Mouse (Mus musculus): Measurements from ENCODE around the gene Ptrh2. TPM values are rescaled to one million over a fixed set of nuclear protein-coding genes. Genes with fewer than 3 reads are reported as not detected.

Gene Ptrh2
- polyA plus RNA-seq, 1 experiment from 2014 or later, result 13.3 TPM

DNA sequence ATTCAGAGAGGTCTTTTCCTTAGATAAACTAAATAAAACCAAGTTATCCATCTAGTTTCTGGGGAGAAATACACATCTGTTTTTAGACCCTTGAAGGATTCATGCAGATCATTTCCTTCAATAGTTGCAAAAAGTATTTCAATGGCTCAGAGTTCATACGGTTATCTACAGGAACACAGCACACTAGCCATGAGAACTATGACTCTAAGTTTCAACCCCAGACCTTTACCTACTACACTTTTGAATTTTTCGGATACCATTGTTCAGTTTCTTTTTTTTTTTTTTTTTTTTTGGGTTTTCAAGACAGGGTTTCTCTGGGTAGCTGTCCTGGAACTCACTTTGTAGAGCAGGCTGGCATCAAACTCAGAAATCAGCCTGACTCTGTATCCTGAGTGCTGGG, 55.7 kb downstream of the Ptrh2 start:
- no peak for DNase-seq
- no peak for ATAC-seq
- Histone ChIP-seq H3K4me1 (ENCODE audit: insufficient read depth) (peaks cover 52% of the 10 kb centered on the region), H3K36me3 (replicated peaks; ENCODE audit: insufficient read depth, low read length) (peaks cover 16% of the 10 kb centered on the region), H3K9me3 (ENCODE audit: low read length) (no peaks in the 10 kb centered on the region), H3K4me2 (ENCODE audit: low read depth, low read length) (peak overlapping the region; percentile 38), H3K4me3 (ENCODE audit: low read depth, low read length) (no peak overlapping the region), H3K9ac (replicated peaks) (no peak overlapping the region; the same call in 1 of the 2 replicates), H3K27me3 (ENCODE audit: insufficient read depth, low read length) (no peaks in the 10 kb centered on the region), H3K27ac (ENCODE audit: low read depth) (peak overlapping the region; percentile 45)
- WGBS (ENCODE audit: insufficient replicate concordance), result 51% methylated on average over 2 of the region's 2 CpGs
- no peak for TF ChIP-seq EP300 (IDR thresholded peaks at IDR 0.05; ENCODE audit: low read depth)

DNA sequence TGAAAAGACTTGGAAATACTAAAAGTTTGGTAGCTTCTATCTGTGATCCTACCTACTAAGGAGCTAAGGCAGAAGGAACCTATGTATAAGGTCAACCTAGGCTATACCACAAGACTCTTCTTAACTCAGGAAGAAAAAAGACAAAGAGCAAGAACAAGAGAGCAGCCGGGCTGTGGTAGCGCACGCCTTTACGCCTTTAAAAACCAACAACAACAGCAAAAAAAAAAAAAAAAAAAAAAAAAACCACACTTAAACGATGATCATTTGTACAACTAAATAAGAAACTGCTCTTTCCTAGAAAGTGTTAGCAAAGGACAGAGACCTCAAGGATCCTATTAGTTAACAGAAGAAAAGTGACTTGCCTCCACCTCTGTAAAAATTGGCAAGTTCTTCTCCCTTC, 57.7 kb downstream of the Ptrh2 start:
- H3K36me3 ChIP-seq (replicated peaks; ENCODE audit: insufficient read depth, low read length), result peaks cover 3% of the 10 kb centered on the region; the same call in 1 of the 2 replicates
- H3K27ac ChIP-seq (ENCODE audit: low read depth), result peak overlapping the region; percentile 80
- no peaks in the 10 kb centered on the region for H3K9me3 ChIP-seq (ENCODE audit: low read length)
- no peak overlapping the region for H3K4me3 ChIP-seq (ENCODE audit: low read depth, low read length)
- H3K9ac ChIP-seq (replicated peaks), result no peak overlapping the region
- no peak for ATAC-seq
- no peak for DNase-seq
- H3K27me3 ChIP-seq (ENCODE audit: insufficient read depth, low read length), result no peaks in the 10 kb centered on the region
- no peak for TF ChIP-seq CTCF (IDR thresholded peaks at IDR 0.05; ENCODE audit: low read depth)
- no peak for TF ChIP-seq EP300 (IDR thresholded peaks at IDR 0.05; ENCODE audit: low read depth)
- peak overlapping the region; percentile 41; the same call in 1 of the 2 replicates for H3K4me2 ChIP-seq (ENCODE audit: low read depth, low read length)
- H3K4me1 ChIP-seq (ENCODE audit: insufficient read depth), result peaks cover 70% of the 10 kb centered on the region
- 63% methylated on average over 5 of the region's 5 CpGs for WGBS (ENCODE audit: insufficient replicate concordance)

Other genes starting within 250 kb of the Ptrh2 start
- gene Rnft1, start 199.3 kb upstream of the Ptrh2 start, polyA plus RNA-seq (2015; fragmentation: Nextera tagmentation; extraction: Ambion mirVana), result 19.8 and 20.1 TPM in 2 replicates
- gene Rps6kb1, start 139.2 kb upstream of the Ptrh2 start, polyA plus RNA-seq (2015; fragmentation: Nextera tagmentation; extraction: Ambion mirVana), result 20.6 and 23.6 TPM in 2 replicates
- gene Tubd1, start 139.0 kb upstream of the Ptrh2 start, polyA plus RNA-seq (2015; fragmentation: Nextera tagmentation; extraction: Ambion mirVana), result 4.3 and 4.4 TPM in 2 replicates
- gene Vmp1, start 149 bp upstream of the Ptrh2 start, polyA plus RNA-seq (2015; fragmentation: Nextera tagmentation; extraction: Ambion mirVana), result 110 and 125 TPM in 2 replicates
- gene Cltc, start 73.6 kb downstream of the Ptrh2 start, polyA plus RNA-seq (2015; fragmentation: Nextera tagmentation; extraction: Ambion mirVana), result 34.1 and 42.4 TPM in 2 replicates
- gene Dhx40, start 123.8 kb downstream of the Ptrh2 start, polyA plus RNA-seq (2015; fragmentation: Nextera tagmentation; extraction: Ambion mirVana), result 7.8 and 8.0 TPM in 2 replicates